Mouse (Mus musculus) heart, embryonic 14.5 days (tissue): Measurements from ENCODE around the gene Stra6. TPM values are rescaled to one million over a fixed set of nuclear protein-coding genes. Genes with fewer than 3 reads are reported as not detected.

Experiments used
- ATAC-seq: fragments of 200-750 bp; cut with Nextera tagmentation; 2 replicates; pipeline ENCODE4 v1.8.0; 2017; ENCODE audit warnings: low read depth, moderate TSS enrichment; ENCODE audit not compliant: insufficient number of reproducible peaks, insufficient read depth, low FRiP score
- H3K27ac ChIP-seq, 2 experiments: fragments of 200-500 bp in 1 of 2; fragments of 300-500 bp in 1 of 2; sonication (generic) in 1 of 2; replicated peaks in 1 of 2; 2 replicates each; pipeline ENCODE4 v1.5.1; 2012 to 2014; ENCODE audit warnings: low read depth in 2 of 2, low read length in 2 of 2, control low read depth in 1 of 2, mild to moderate bottlenecking in 1 of 2, mixed read lengths in 1 of 2; ENCODE audit not compliant: control insufficient read depth in 1 of 2, insufficient read depth in 1 of 2
- H3K27me3 ChIP-seq: fragments of 300-500 bp; sonication (generic); 2 replicates; pipeline ENCODE4 v1.6.1; 2014; ENCODE audit warnings: mild to moderate bottlenecking, low read length, control low read depth; ENCODE audit not compliant: control insufficient read depth, insufficient read depth
- H3K36me3 ChIP-seq: fragments of 300-500 bp; sonication (generic); 2 replicates; pipeline ENCODE4 v1.6.1; 2014; ENCODE audit warnings: mild to moderate bottlenecking, control low read depth, low read length, mixed read lengths; ENCODE audit not compliant: control insufficient read depth, insufficient read depth
- H3K4me1 ChIP-seq, 2 experiments: fragments of 200-500 bp in 1 of 2; fragments of 300-500 bp in 1 of 2; sonication (generic) in 1 of 2; 2 replicates each; pipeline ENCODE4 v1.6.1; 2012 to 2014; ENCODE audit warnings: low read length in 2 of 2, control low read depth in 1 of 2, mixed read lengths in 1 of 2; ENCODE audit not compliant: control insufficient read depth in 2 of 2, insufficient read depth in 2 of 2
- H3K4me2 ChIP-seq: fragments of 300-500 bp; sonication (generic); 2 replicates; pipeline ENCODE4 v1.6.1; 2014; ENCODE audit warnings: mild to moderate bottlenecking, low read length
- H3K4me3 ChIP-seq, 2 experiments: fragments of 200-500 bp in 1 of 2; fragments of 300-500 bp in 1 of 2; sonication (generic) in 1 of 2; 2 replicates each; pipeline ENCODE4 v1.5.1; 2012 to 2014; ENCODE audit warnings: low read length in 2 of 2, mild to moderate bottlenecking in 2 of 2, control low read depth in 1 of 2, low read depth in 1 of 2, moderate library complexity in 1 of 2; ENCODE audit not compliant: control insufficient read depth in 1 of 2, insufficient read depth in 1 of 2
- H3K9ac ChIP-seq: fragments of 300-500 bp; sonication (generic); 2 replicates; pipeline ENCODE4 v1.6.1; 2014; ENCODE audit warnings: mild to moderate bottlenecking, low read length
- H3K9me3 ChIP-seq: fragments of 300-500 bp; sonication (generic); 2 replicates; pipeline ENCODE4 v1.6.1; 2016; ENCODE audit warnings: low read length, control low read depth; ENCODE audit not compliant: control insufficient read depth
- WGBS: fragments of 180-500 bp; shearing (Covaris S2); extraction: QIAGEN DNeasy Blood & Tissue Kit; methylation state at CpG from one replicate; pipeline ENCODE4 v1.1.7; 2014; 5-methylcytosine and 5-hydroxymethylcytosine counted together
- polyA plus RNA-seq: library from polyadenylated mRNA; unstranded; fragments of >200 nt; fragmentation: Nextera tagmentation; extraction: Ambion mirVana; gene quantifications from 2 replicates; pipeline ENCODE4 v1.2.1, GENCODE M21; 2014

The Stra6 gene
- polyA plus RNA-seq, 1 experiment from 2014 or later, result 0.57 TPM

- Histone ChIP-seq H3K9ac (no peak overlapping the region), H3K4me1 (peaks cover 29 to 33% of the 10 kb centered on the region in 2 experiments), H3K4me3 (no peak overlapping the region), H3K36me3 (no peaks in the 10 kb centered on the region), H3K4me2 (no peak overlapping the region), H3K9me3 (no peaks in the 10 kb centered on the region), H3K27me3 (peaks cover 56% of the 10 kb centered on the region), H3K27ac (no peak overlapping the region)
- WGBS, result 65% methylated on average over 7 of the region's 7 CpGs
- no peak for ATAC-seq
These were observed 68.1 kb downstream of the Stra6 start for GRCm38 (mm10) chr9:58131735-58132134.

GRCm38 (mm10) chr9:58133893-58134884, 70.6 kb downstream of the Stra6 start:
- no peak overlapping the region for H3K9ac ChIP-seq
- 12% methylated on average over 16 of the region's 17 CpGs for WGBS
- H3K4me1 ChIP-seq, result peaks cover 26 to 27% of the 10 kb centered on the region in 2 experiments
- no peaks in the 10 kb centered on the region for H3K9me3 ChIP-seq
- H3K4me2 ChIP-seq, result no peak overlapping the region
- H3K36me3 ChIP-seq, result no peaks in the 10 kb centered on the region
- no peak overlapping the region for H3K27ac ChIP-seq
- peaks cover 58% of the 10 kb centered on the region for H3K27me3 ChIP-seq
- no peak for ATAC-seq
- no peak overlapping the region for H3K4me3 ChIP-seq

DNA sequence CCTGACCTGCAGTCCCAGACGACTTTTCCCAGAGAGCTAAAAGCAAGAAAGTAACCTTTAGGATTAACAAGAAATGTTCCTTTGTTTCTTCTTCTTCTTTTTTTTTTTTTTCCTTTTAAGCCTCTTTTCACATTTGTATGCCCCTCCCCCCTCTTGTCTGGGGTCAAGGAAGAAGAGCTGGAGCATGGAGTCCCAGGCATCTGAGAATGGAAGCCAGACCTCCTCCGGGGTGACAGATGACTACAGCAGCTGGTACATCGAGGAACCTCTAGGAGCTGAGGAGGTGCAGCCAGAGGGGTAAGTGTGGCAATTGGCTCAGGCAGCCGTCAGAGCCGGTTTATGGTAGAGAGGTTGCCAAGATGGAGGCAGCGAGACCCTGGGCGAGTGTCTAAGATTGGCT, 71.3 kb downstream of the Stra6 start:
- H3K27ac ChIP-seq, result no peak overlapping the region
- H3K27me3 ChIP-seq, result peaks cover 50% of the 10 kb centered on the region
- H3K4me2 ChIP-seq, result no peak overlapping the region
- H3K4me3 ChIP-seq, result no peak overlapping the region
- ATAC-seq, result no peak
- H3K36me3 ChIP-seq, result no peaks in the 10 kb centered on the region
- no peaks in the 10 kb centered on the region for H3K9me3 ChIP-seq
- H3K9ac ChIP-seq, result no peak overlapping the region
- peaks cover 20 to 21% of the 10 kb centered on the region in 2 experiments for H3K4me1 ChIP-seq
- 23% methylated on average over 7 of the region's 7 CpGs for WGBS

DNA sequence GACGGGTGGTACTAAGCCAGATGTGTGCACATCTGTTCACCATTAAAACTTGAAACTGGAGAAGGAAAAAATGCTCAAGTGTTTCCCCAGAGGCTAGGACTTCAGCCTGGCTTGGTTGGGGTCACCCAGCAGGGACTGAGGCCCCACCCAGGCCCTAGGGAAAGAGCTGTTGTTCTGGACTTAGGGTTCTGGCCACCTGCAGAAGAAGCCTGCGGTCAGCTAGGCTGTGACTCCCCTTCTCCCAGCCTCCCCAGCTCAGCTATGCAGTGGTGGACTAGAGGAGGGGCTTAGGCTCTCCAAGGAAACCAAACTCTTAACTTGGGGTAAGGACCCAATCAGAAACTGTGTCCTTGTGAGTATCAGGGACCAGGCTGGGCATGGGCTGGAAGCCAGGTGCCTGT, 72.3 kb downstream of the Stra6 start:
- 29% methylated on average over 2 of the region's 2 CpGs for WGBS
- Histone ChIP-seq H3K9me3 (no peaks in the 10 kb centered on the region), H3K4me1 (peaks cover 15 to 16% of the 10 kb centered on the region in 2 experiments), H3K4me2 (no peak overlapping the region), H3K27me3 (peaks cover 46% of the 10 kb centered on the region), H3K4me3 (no peak overlapping the region), H3K36me3 (no peaks in the 10 kb centered on the region), H3K27ac (no peak overlapping the region), H3K9ac (no peak overlapping the region)
- no peak for ATAC-seq

GRCm38 (mm10) chr9:58139947-58140346, 76.4 kb downstream of the Stra6 start:
- WGBS, result 32% methylated on average over 6 of the region's 6 CpGs
- H3K27me3 ChIP-seq, result peaks cover 36% of the 10 kb centered on the region

GRCm38 (mm10) chr9:58143419-58143818, 79.8 kb downstream of the Stra6 start:
- H3K36me3 ChIP-seq, result no peaks in the 10 kb centered on the region
- peaks cover 21% of the 10 kb centered on the region; the same call in 1 of the 2 replicates for H3K27me3 ChIP-seq
- no peak for ATAC-seq
- no peak overlapping the region for H3K4me3 ChIP-seq
- peaks cover 0 to 6% of the 10 kb centered on the region in 2 experiments; a peak in 2 of 4 replicates for H3K4me1 ChIP-seq
- WGBS, result 27% methylated on average over 7 of the region's 7 CpGs
- H3K27ac ChIP-seq, result no peak overlapping the region
- no peak overlapping the region for H3K9ac ChIP-seq
- H3K9me3 ChIP-seq, result no peaks in the 10 kb centered on the region
- no peak overlapping the region for H3K4me2 ChIP-seq

More at GRCm38 (mm10) chr9:58139947-58140346, 76.4 kb downstream of the Stra6 start:
- no peak overlapping the region for H3K9ac ChIP-seq
- H3K36me3 ChIP-seq, result no peaks in the 10 kb centered on the region
- H3K27ac ChIP-seq, result no peak overlapping the region
- ATAC-seq, result no peak
- no peak overlapping the region for H3K4me2 ChIP-seq
- H3K4me3 ChIP-seq, result no peak overlapping the region
- H3K4me1 ChIP-seq, result peaks cover 6 to 10% of the 10 kb centered on the region in 2 experiments
- H3K9me3 ChIP-seq, result no peaks in the 10 kb centered on the region

DNA sequence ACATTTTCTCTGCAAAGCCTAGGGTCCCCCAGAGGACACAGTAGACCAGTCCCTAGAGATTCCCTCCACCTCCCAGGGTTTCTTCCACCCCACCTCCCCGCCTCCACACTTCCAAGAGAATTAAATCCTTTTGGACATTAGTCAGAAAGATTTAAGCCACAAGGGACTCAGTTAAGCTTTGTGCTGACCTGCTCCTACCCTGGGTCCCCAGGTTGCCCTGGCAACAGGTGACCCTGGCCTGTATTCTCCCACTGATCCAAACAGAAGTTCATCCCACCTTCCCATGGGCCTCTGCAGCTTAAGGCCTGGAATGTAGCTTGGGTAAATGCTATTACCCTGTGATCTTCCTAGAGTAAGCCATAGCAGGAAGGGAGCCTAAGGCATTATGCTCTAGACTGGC, 81.1 kb downstream of the Stra6 start:
- ATAC-seq, result no peak
- H3K27me3 ChIP-seq, result peaks cover 21% of the 10 kb centered on the region; the same call in 1 of the 2 replicates
- WGBS, result 78% methylated on average over 1 of the region's 1 CpGs

More for the DNA sequence above, 81.1 kb downstream of the Stra6 start:
- Histone ChIP-seq H3K4me2 (no peak overlapping the region), H3K36me3 (no peaks in the 10 kb centered on the region), H3K9ac (no peak overlapping the region), H3K27ac (no peak overlapping the region), H3K4me3 (no peak overlapping the region), H3K9me3 (no peaks in the 10 kb centered on the region), H3K4me1 (peaks cover 0 to 6% of the 10 kb centered on the region in 2 experiments; a peak in 2 of 4 replicates)
